Mouse (Mus musculus): ENCODE measurements around the gene Ccdc130. TPM values are rescaled to one million over a fixed set of nuclear protein-coding genes. Genes with fewer than 3 reads are reported as not detected.
A peak's percentile ranks its signal among the peaks of the same experiment; 100 is the strongest.

Gene Ccdc130
- polyA plus RNA-seq, 1 experiment = 22.8 TPM

DNA sequence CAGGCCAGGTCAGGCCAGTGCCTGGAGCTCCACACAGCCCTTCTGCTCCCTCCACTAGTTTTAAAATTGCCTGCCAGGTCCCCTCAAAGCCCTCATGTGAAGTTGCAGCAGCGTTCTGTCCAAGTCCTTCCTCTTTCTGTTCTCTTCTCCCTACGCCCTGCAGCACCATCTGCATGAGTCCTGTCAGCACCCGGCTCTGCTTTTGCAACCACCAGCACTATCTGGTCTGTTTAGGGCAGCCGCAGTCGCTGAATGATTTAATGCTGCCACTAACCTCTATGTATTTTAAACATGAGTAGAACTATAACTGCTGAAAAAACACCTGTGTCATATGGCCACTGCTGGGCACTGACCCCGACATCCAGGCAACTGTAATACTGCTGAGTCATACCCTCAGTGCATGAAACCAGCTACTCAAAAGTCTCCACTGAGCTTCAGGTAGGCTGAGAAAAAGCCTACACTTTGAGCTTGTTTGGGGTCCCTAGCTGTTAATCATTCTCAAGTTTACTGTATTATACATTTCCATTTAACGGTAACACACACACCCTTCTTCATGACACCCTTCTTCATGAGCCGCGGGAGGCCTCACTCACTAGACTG is 47.5 kb downstream of the Ccdc130 start:
- H3K27ac ChIP-seq (ENCODE audit: insufficient read depth, low read depth, low read length) = peak overlapping the region; percentile 90
- no peak overlapping the region for H3K4me3 ChIP-seq (ENCODE audit: insufficient read depth, low read length)
- peaks cover 37% of the 10 kb centered on the region for H3K4me1 ChIP-seq (ENCODE audit: control insufficient read depth, insufficient read depth, low read length)
- TF ChIP-seq CTCF (IDR thresholded peaks at IDR 0.05; ENCODE audit: low read depth, low read length) = no peak

- no peak overlapping the region for H3K4me3 ChIP-seq (ENCODE audit: insufficient read depth, low read length)
- peak overlapping the region; percentile 75 for H3K27ac ChIP-seq (ENCODE audit: insufficient read depth, low read depth, low read length)
- TF ChIP-seq CTCF (IDR thresholded peaks at IDR 0.05; ENCODE audit: low read depth, low read length) (no peak), POLR2A (IDR thresholded peaks at IDR 0.05; ENCODE audit: borderline replicate concordance, low read depth, low read length) (no peak)
- H3K4me1 ChIP-seq (ENCODE audit: control insufficient read depth, insufficient read depth, low read length) = peaks cover 37% of the 10 kb centered on the region
Measured at GRCm38 (mm10) chr8:84220105-84220504, 50.1 kb downstream of the Ccdc130 start.

GRCm38 (mm10) chr8:84218143-84218542 is 52.0 kb downstream of the Ccdc130 start:
- no peak overlapping the region for H3K27ac ChIP-seq (ENCODE audit: insufficient read depth, low read depth, low read length)
- H3K4me3 ChIP-seq (ENCODE audit: insufficient read depth, low read length) = no peak overlapping the region
- peaks cover 32% of the 10 kb centered on the region for H3K4me1 ChIP-seq (ENCODE audit: control insufficient read depth, insufficient read depth, low read length)
- no peak for TF ChIP-seq POLR2A (IDR thresholded peaks at IDR 0.05; ENCODE audit: borderline replicate concordance, low read depth, low read length)
- TF ChIP-seq CTCF (IDR thresholded peaks at IDR 0.05; ENCODE audit: low read depth, low read length) = no peak

DNA sequence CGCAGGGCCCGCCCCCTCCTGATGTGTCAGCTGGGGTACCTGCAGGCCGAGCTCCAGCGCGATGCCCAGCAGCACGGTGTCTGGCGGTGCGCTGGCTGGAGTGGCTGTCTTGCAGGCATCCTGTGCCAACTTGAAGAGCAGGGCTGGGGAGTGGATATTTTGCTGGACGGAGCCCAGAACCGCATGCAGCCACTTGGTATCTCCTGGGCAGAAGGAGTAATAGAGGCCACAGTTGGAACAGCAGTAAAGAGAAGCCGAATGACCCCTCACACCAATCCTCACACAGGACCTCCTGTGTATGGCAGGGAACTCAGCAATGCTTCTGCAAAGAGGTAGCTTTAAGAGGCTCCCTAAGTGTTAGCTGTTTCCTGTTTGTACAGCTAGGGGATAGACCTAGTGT is 53.0 kb downstream of the Ccdc130 start:
- Histone ChIP-seq H3K4me1 (ENCODE audit: control insufficient read depth, insufficient read depth, low read length) (peaks cover 25% of the 10 kb centered on the region), H3K4me3 (ENCODE audit: insufficient read depth, low read length) (no peak overlapping the region), H3K27ac (ENCODE audit: insufficient read depth, low read depth, low read length) (no peak overlapping the region)
- no peak for TF ChIP-seq POLR2A (IDR thresholded peaks at IDR 0.05; ENCODE audit: borderline replicate concordance, low read depth, low read length)
- no peak for TF ChIP-seq CTCF (IDR thresholded peaks at IDR 0.05; ENCODE audit: low read depth, low read length)

DNA sequence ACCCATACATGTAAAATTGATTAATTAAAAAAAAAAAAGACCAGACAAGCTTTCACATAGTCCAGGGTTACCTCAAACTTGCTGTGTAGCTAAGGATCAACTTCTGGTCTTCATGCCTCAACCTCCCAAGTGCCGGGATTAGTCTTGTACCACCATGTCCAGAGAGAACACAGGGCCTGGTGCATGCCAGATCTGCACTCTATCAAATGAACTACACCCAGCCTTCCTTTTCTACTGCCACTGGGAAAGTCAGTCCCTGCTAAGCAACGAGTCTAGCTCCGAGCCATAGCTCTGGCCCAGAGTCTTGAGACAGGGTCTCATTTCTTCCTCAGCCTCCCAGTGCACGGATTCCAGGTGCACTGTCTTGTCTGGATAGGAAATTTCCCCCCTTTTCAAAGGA is 56.9 kb downstream of the Ccdc130 start:
- TF ChIP-seq POLR2A (IDR thresholded peaks at IDR 0.05; ENCODE audit: borderline replicate concordance, low read depth, low read length) = no peak
- no peak for TF ChIP-seq CTCF (IDR thresholded peaks at IDR 0.05; ENCODE audit: low read depth, low read length)
- H3K4me1 ChIP-seq (ENCODE audit: control insufficient read depth, insufficient read depth, low read length) = peaks cover 5% of the 10 kb centered on the region
- H3K4me3 ChIP-seq (ENCODE audit: insufficient read depth, low read length) = no peak overlapping the region
- H3K27ac ChIP-seq (ENCODE audit: insufficient read depth, low read depth, low read length) = no peak overlapping the region

GRCm38 (mm10) chr8:84211881-84212563 is 58.2 kb downstream of the Ccdc130 start:
- Histone ChIP-seq H3K4me1 (ENCODE audit: control insufficient read depth, insufficient read depth, low read length) (peaks cover 16% of the 10 kb centered on the region), H3K27ac (ENCODE audit: insufficient read depth, low read depth, low read length) (no peak overlapping the region), H3K4me3 (ENCODE audit: insufficient read depth, low read length) (no peak overlapping the region)
- no peak for TF ChIP-seq CTCF (IDR thresholded peaks at IDR 0.05; ENCODE audit: low read depth, low read length)
- no peak for TF ChIP-seq POLR2A (IDR thresholded peaks at IDR 0.05; ENCODE audit: borderline replicate concordance, low read depth, low read length)

DNA sequence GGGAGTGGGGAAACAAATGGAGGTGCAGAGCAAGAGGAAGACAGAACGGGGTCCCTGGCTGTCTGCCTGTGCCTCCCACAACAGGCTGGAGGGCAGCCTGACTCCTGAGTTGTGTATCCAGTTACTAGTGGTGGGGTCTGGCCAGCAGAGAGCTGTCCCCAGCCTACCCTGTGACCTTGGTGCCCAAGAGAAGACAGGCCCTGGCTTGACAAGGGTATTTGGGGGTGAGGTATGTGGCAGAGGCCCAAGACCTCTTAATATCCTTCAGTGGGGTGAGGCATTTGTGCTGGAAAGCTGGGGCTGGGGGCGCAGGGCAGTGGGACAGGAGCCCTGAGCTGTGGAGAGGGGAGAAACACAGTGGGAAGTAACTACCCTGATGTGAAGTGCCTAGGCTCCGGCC is 59.0 kb downstream of the Ccdc130 start:
- Histone ChIP-seq H3K4me1 (ENCODE audit: control insufficient read depth, insufficient read depth, low read length) (peaks cover 20% of the 10 kb centered on the region), H3K27ac (ENCODE audit: insufficient read depth, low read depth, low read length) (no peak overlapping the region), H3K4me3 (ENCODE audit: insufficient read depth, low read length) (no peak overlapping the region)
- TF ChIP-seq CTCF (IDR thresholded peaks at IDR 0.05; ENCODE audit: low read depth, low read length) (no peak), POLR2A (IDR thresholded peaks at IDR 0.05; ENCODE audit: borderline replicate concordance, low read depth, low read length) (no peak)

DNA sequence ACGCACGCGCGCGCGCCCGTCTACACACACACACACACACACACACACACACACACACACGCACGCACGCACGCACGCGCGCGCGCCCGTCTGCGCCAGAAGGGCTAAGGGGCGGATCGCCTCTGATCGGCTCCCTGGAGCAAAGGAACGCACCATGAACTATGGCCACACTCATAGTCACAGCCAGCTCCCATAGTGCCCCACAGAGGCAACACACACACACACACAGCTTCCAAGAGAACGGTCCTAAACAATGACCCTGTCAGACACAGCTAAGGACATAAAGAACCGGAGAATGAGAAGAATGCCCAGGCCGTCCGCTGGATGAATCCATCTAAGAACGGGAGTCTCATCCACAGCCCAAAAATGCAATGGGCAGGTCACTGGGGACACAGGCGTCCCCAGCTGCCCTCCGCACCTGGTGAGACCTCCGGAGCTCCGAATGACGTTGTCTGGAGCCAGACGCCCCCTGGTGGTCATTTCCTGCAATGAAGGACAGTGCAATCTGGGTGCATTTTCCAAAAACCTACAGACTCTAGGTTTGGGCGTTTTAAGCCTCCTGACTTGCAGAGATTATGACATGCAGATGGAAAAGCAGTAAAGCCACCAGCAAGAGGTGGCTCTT is 59.9 kb downstream of the Ccdc130 start:
- TF ChIP-seq POLR2A (IDR thresholded peaks at IDR 0.05; ENCODE audit: borderline replicate concordance, low read depth, low read length) = no peak
- peak; percentile 91 for TF ChIP-seq CTCF (IDR thresholded peaks at IDR 0.05; ENCODE audit: low read depth, low read length)
- peaks cover 29% of the 10 kb centered on the region for H3K4me1 ChIP-seq (ENCODE audit: control insufficient read depth, insufficient read depth, low read length)
- no peak overlapping the region for H3K4me3 ChIP-seq (ENCODE audit: insufficient read depth, low read length)
- no peak overlapping the region for H3K27ac ChIP-seq (ENCODE audit: insufficient read depth, low read depth, low read length)

GRCm38 (mm10) chr8:84208381-84209380 is 61.5 kb downstream of the Ccdc130 start:
- peaks cover 36% of the 10 kb centered on the region for H3K4me1 ChIP-seq (ENCODE audit: control insufficient read depth, insufficient read depth, low read length)
- peak overlapping the region; percentile 43 for H3K4me3 ChIP-seq (ENCODE audit: insufficient read depth, low read length)
- peak overlapping the region; percentile 86 for H3K27ac ChIP-seq (ENCODE audit: insufficient read depth, low read depth, low read length)
- TF ChIP-seq CTCF (IDR thresholded peaks at IDR 0.05; ENCODE audit: low read depth, low read length) (no peak), POLR2A (IDR thresholded peaks at IDR 0.05; ENCODE audit: borderline replicate concordance, low read depth, low read length) (no peak)
